Mouse (Mus musculus): ENCODE results near the gene 4930518I15Rik. TPM values are rescaled to one million over a fixed set of nuclear protein-coding genes. Genes with fewer than 3 reads are reported as not detected.
"Not testable (repeated sequence)": the region's sequence is repeated elsewhere in the genome, so short reads cannot be mapped to it uniquely, and the experiment has no call there.

The 4930518I15Rik gene
- total and polyA plus RNA-seq, 3 experiments = 0.23 to 0.60 TPM; not detected in 1

GRCm38 (mm10) chr2:156904976-156905717 lies 47.4 kb upstream of the 4930518I15Rik start:
- Histone ChIP-seq H3K27ac (ENCODE audit: control insufficient read depth, low read depth, low read length) (no peak overlapping the region), H3K4me3 (ENCODE audit: control insufficient read depth in 1 of 2, insufficient read depth in 1 of 2, low read depth in 2 of 2, low read length in 2 of 2) (no peak overlapping the region), H3K9me3 (replicated peaks; ENCODE audit: insufficient read depth, low read length) (no peaks in the 10 kb centered on the region), H3K9ac (ENCODE audit: control insufficient read depth, low read depth, low read length, poor library complexity, severe bottlenecking) (no peak overlapping the region), H3K79me2 (ENCODE audit: control insufficient read depth, insufficient read depth, low read length, poor library complexity) (no peaks in the 10 kb centered on the region), H3K36me3 (ENCODE audit: control insufficient read depth in 1 of 2, insufficient read depth in 2 of 2, low read length in 2 of 2) (no peaks in the 10 kb centered on the region), H3K27me3 (ENCODE audit: control insufficient read depth in 1 of 2, insufficient read depth in 2 of 2, low read length in 2 of 2) (peaks cover 0 to 1% of the 10 kb centered on the region in 2 experiments; a peak in 2 of 4 replicates), H3K4me1 (ENCODE audit: control insufficient read depth in 1 of 2, insufficient read depth in 2 of 2, low read length in 2 of 2) (no peaks in the 10 kb centered on the region)
- DNase-seq (ENCODE audit: low read depth, low spot score) = peak; percentile 54
- no peak for TF ChIP-seq TBP (IDR thresholded peaks at IDR 0.05; ENCODE audit: low read depth, low read length)
- TF ChIP-seq GATA1 (IDR thresholded peaks at IDR 0.05; ENCODE audit: low read depth, low read length) = 0 out of 2 replicates have a peak, but pooled peaks have one; percentile 22
- peak in 2 of 3 experiments; percentile 25 to 40; a peak in 3 of 6 replicates for TF ChIP-seq CTCF (IDR thresholded peaks at IDR 0.05 in 2 of 3, conservative IDR thresholded peaks at IDR 0.05 in 1 of 3; ENCODE audit: control insufficient read depth in 1 of 3, insufficient read depth in 1 of 3, low read depth in 2 of 3, low read length in 3 of 3, poor library complexity in 1 of 3, severe bottlenecking in 1 of 3)
- peak; percentile 31 for TF ChIP-seq RAD21 (IDR thresholded peaks at IDR 0.05; ENCODE audit: low read depth, low read length)
- no peak for TF ChIP-seq EP300 (IDR thresholded peaks at IDR 0.05; ENCODE audit: low read depth in 1 of 2, low read length in 2 of 2)
- peak; percentile 33; the same call in 1 of the 2 replicates for TF ChIP-seq SMC3 (IDR thresholded peaks at IDR 0.05; ENCODE audit: low read depth, low read length)
- peak; percentile 19; the same call in 1 of the 2 replicates for TF ChIP-seq ZC3H11A (IDR thresholded peaks at IDR 0.05; ENCODE audit: low read depth, low read length)

GRCm38 (mm10) chr2:156903367-156903766 lies 45.6 kb upstream of the 4930518I15Rik start:
- no peak overlapping the region for H3K9ac ChIP-seq (ENCODE audit: control insufficient read depth, low read depth, low read length, poor library complexity, severe bottlenecking)
- no peaks in the 10 kb centered on the region for H3K9me3 ChIP-seq (replicated peaks; ENCODE audit: insufficient read depth, low read length)
- H3K4me3 ChIP-seq (ENCODE audit: control insufficient read depth in 1 of 2, insufficient read depth in 1 of 2, low read depth in 2 of 2, low read length in 2 of 2) = no peak overlapping the region
- DNase-seq (ENCODE audit: low read depth, low spot score) = no peak
- no peak overlapping the region for H3K27ac ChIP-seq (ENCODE audit: control insufficient read depth, low read depth, low read length)
- TF ChIP-seq CTCF (IDR thresholded peaks at IDR 0.05 in 2 of 3, conservative IDR thresholded peaks at IDR 0.05 in 1 of 3; ENCODE audit: control insufficient read depth in 1 of 3, insufficient read depth in 1 of 3, low read depth in 2 of 3, low read length in 3 of 3, poor library complexity in 1 of 3, severe bottlenecking in 1 of 3) (peak; percentile 21 to 42 (median 29); a peak in 4 of 6 replicates), NRF1 (IDR thresholded peaks at IDR 0.05; ENCODE audit: insufficient read depth, low read depth, low read length, poor library complexity, severe bottlenecking) (no peak), TBP (IDR thresholded peaks at IDR 0.05; ENCODE audit: low read depth, low read length) (no peak), SMC3 (IDR thresholded peaks at IDR 0.05; ENCODE audit: low read depth, low read length) (peak; percentile 33), RAD21 (IDR thresholded peaks at IDR 0.05; ENCODE audit: low read depth, low read length) (peak; percentile 37)
- H3K79me2 ChIP-seq (ENCODE audit: control insufficient read depth, insufficient read depth, low read length, poor library complexity) = no peaks in the 10 kb centered on the region
- H3K27me3 ChIP-seq (ENCODE audit: control insufficient read depth in 1 of 2, insufficient read depth in 2 of 2, low read length in 2 of 2) = peaks cover 0 to 1% of the 10 kb centered on the region in 2 experiments; a peak in 2 of 4 replicates
- no peaks in the 10 kb centered on the region for H3K36me3 ChIP-seq (ENCODE audit: control insufficient read depth in 1 of 2, insufficient read depth in 2 of 2, low read length in 2 of 2)
- H3K4me1 ChIP-seq (ENCODE audit: control insufficient read depth in 1 of 2, insufficient read depth in 2 of 2, low read length in 2 of 2) = no peaks in the 10 kb centered on the region; a peak in 1 of 4 replicates

GRCm38 (mm10) chr2:156902411-156902810 lies 44.7 kb upstream of the 4930518I15Rik start:
- H3K9me3 ChIP-seq (replicated peaks; ENCODE audit: insufficient read depth, low read length); H3K27me3 ChIP-seq (ENCODE audit: control insufficient read depth in 1 of 2, insufficient read depth in 2 of 2, low read length in 2 of 2); H3K36me3 ChIP-seq (ENCODE audit: control insufficient read depth in 1 of 2, insufficient read depth in 2 of 2, low read length in 2 of 2); H3K4me3 ChIP-seq (ENCODE audit: control insufficient read depth in 1 of 2, insufficient read depth in 1 of 2, low read depth in 2 of 2, low read length in 2 of 2); H3K9ac ChIP-seq (ENCODE audit: control insufficient read depth, low read depth, low read length, poor library complexity, severe bottlenecking); DNase-seq (ENCODE audit: low read depth, low spot score); H3K79me2 ChIP-seq (ENCODE audit: control insufficient read depth, insufficient read depth, low read length, poor library complexity); H3K4me1 ChIP-seq (ENCODE audit: control insufficient read depth in 1 of 2, insufficient read depth in 2 of 2, low read length in 2 of 2); H3K27ac ChIP-seq (ENCODE audit: control insufficient read depth, low read depth, low read length): not testable (repeated sequence)

Data from MEL (cell line).